Mouse (Mus musculus): Measurements from ENCODE around the gene Lims1.

DNA sequence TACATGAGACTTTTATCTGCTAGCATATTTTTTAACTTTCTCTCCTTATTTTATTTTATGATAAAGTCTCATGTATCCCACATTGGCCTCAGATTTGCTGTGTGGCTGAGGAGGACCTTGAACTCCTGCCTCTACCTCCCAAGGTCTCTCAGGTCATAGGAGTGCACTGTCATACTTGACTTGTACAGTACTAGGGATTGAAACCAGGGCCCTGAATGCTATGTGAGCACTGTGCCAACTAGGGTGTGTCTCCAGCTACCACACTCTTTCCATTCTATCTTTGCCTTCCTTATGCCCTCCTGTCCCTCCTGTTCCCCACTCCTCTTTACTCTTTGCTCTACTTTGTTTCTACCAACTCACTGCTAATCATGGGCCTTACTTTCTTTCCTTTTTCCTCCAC lies 7.4 kb downstream of the Lims1 start:
- no peak for TF ChIP-seq CTCF (IDR thresholded peaks at IDR 0.05; ENCODE audit: low read depth)
- TF ChIP-seq EP300 (IDR thresholded peaks at IDR 0.05; ENCODE audit: low read depth): no peak

All from heart, postnatal 0 days (tissue).